Mouse (Mus musculus) thymus, adult 2 months (tissue): ENCODE results near the gene Olfr1043.

ENCODE experiments used
- CTCF ChIP-seq: fragments of 200-500 bp; IDR thresholded peaks from 2 replicates; pipeline ENCODE4 v1.5.1; 2012; ENCODE audit warnings: mild to moderate bottlenecking, control low read depth, low read length, moderate library complexity, borderline replicate concordance; ENCODE audit not compliant: control insufficient read depth, poor library complexity, insufficient read depth; ENCODE audit errors: extremely low read depth
- POLR2A ChIP-seq: fragments of 200-500 bp; IDR thresholded peaks from 2 replicates; pipeline ENCODE4 v1.6.1; 2012; ENCODE audit warnings: mild to moderate bottlenecking, low read length, control low read depth, moderate library complexity; ENCODE audit not compliant: control insufficient read depth, poor library complexity, insufficient read depth; ENCODE audit errors: extremely low read depth

GRCm38 (mm10) chr2:86185583-86185982 lies 18.3 kb upstream of the Olfr1043 start, which contains the start of gene Olfr52:
- no peak for TF ChIP-seq CTCF
- no peak for TF ChIP-seq POLR2A
